Mouse (Mus musculus) adrenal gland, postnatal 14 days (tissue): ENCODE results near the gene Prpf18. TPM values are rescaled to one million over a fixed set of nuclear protein-coding genes. Genes with fewer than 3 reads are reported as not detected.
"Not testable (repeated sequence)": the region's sequence is repeated elsewhere in the genome, so short reads cannot be mapped to it uniquely, and the experiment has no call there.

Experiments
- DNase-seq: peaks from one replicate; pipeline ENCODE4 v3.0.0; 2021; ENCODE audit warnings: mixed read lengths
- long read RNA-seq, 2 experiments: library from polyadenylated mRNA; stranded (forward); transcript quantifications; one replicate each; pipeline ENCODE4 v2.0.0; 2021
- total RNA-seq: library from RNA; stranded (reverse); gene quantifications from 2 replicates; pipeline ENCODE4 v1.2.3, GENCODE M21; 2021

Prpf18 gene
- 42.3 and 45.2 TPM in 2 replicates for total RNA-seq
- long read RNA-seq, experiment 1, transcript Prpf18-201 (10 exons, 3,522 nt) = major isoform, 30 of 36 reads
- long read RNA-seq, experiment 1, partial matches to known transcripts = 1 of 36 reads
- long read RNA-seq, experiment 1, other reads (novel, unspliced or antisense) = 5 of 36 reads
- long read RNA-seq, experiment 2, transcript Prpf18-201 (10 exons, 3,522 nt) = major isoform, 12 of 16 reads
- long read RNA-seq, experiment 2, partial matches to known transcripts = 1 of 16 reads
- long read RNA-seq, experiment 2, other reads (novel, unspliced or antisense) = 3 of 16 reads

DNA sequence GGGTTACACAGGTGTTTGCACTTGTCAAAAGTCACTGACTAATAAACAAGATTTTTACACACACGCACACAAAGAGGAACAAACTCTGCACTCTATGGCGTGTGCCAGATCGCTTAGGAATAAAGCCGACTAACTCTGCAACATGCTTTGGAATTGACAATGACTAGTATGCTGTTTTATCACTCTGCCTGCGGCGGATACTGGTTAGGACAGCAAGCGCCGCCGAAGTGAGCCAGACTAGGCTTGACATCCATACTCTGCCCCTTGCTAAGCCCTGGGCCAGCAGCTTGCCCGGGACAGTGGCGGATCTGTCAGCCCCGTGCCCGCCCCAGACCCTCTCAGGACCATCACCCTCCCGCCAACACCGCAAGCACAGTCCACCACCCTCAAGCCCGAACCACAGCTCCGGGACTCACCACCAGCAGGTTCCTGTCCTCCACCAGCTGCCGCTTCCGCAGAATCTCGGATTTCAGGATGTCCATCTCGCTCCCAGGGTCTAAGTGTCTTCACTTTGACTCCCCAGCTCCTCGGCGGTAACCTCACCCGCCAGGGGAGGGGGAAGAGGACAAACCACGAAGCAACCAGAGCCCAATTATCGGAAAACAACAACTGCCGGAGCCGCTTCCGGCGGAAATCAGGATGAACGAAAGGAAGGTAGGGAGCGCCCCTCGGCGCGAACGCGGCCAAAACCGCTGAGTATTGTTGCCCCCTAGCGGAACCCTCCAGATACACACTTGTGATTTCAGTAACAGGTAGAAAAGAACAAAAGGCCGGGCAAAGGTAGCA lies at the start of gene Prpf18:
Gene Prpf18, minus strand, starts transcription at position 614 of the 786 bp plus-strand sequence.
- DNase-seq = peak; percentile 94

DNA sequence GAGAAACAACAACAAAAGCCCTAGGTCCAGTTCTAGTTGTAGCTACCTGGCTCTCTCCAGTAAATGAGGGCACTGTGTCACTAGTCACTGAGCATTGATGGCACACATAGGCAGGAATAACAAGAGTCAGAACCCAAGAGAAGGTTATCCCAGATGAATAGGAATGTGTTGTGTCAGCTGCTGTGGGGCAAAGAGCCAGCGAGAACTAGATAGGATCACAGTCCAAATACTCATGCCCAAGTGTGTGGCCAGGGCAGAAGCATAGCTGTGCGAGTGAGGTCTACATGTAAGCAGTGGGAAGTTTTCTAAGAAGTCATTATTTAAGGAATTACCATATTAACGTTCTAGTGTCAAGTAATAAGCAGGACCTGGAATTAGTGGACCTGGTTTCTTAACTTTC lies 28.0 kb upstream of the Prpf18 start:
- DNase-seq = no peak

DNA sequence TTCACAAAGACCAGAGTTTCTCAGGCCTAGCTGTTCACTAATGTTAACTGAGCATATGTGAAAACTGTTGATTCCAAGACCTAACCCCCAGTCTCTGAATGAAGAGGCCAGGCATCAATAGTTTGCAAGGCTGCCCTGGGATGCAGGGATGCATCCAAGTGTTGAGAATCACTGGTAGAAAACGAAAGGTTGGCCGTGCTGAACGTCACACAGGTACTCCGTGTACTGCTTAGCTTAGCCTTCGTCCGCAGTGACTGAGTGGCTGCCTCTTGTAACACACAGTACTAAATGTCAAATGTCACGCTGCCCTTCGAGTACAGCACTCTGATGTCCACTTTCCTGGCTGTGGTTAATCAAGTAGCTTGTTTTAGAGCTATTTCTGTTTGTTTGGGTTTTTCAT lies 19.7 kb upstream of the Prpf18 start:
- DNase-seq = no peak

DNA sequence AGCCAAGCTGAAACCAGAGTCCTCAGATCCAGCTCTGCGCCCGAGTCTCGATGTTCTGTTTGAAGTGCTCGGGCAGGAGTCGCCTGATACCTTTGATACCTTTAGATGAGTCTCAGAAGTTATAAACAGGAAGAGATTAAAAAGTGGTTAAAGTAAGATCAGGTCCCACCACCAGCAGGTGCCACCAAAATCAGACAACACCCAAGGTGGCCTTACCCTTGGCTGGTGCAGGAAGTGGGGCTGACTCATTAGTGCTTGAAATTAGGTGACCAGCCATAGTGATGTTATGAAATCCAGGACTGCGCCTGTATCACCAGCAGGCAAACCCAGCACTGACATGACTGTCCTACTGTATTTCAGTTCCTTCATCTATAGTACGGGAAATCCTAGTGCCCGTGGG lies 17.8 kb upstream of the Prpf18 start:
- DNase-seq = no peak

DNA sequence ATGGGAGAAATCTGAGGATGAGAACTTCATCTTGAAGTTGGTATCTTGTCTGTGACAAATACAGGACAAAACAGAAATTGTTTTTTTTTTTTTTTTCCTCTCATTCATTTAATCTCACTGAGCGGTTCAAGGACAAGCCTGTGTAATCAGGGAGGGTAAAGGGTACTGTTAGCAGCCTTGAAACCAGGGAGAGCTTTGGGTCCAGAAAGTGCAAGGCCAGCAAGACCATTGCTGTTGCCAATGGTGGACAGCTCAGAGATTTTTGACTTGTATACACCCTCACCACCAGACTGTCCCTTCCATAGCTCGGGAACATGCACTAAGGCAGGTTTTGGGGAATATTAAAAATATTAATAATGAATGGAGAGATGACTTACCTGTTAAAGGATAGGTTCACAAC lies 16.7 kb upstream of the Prpf18 start:
- DNase-seq = peak; percentile 15

DNA sequence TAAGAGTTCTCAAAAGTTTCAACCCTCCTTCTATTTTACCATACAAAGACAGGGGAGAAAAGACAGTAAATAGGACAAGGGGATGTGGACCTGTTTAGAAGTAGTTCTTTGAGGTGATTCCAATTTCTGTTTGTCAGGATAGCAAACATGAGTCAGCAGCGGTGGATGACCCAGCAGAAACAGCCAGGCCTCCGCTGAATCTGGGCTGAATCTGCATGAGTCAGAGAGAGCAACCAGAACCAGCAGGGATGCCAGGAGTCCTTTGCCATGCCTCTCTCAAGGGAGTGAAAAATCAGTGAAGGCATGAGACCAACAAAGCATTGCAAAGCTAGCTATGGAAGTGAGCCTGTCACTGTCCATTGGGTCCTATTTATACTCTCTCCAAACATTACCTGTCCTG lies 8.8 kb upstream of the Prpf18 start:
- DNase-seq = peak; percentile 21

DNA sequence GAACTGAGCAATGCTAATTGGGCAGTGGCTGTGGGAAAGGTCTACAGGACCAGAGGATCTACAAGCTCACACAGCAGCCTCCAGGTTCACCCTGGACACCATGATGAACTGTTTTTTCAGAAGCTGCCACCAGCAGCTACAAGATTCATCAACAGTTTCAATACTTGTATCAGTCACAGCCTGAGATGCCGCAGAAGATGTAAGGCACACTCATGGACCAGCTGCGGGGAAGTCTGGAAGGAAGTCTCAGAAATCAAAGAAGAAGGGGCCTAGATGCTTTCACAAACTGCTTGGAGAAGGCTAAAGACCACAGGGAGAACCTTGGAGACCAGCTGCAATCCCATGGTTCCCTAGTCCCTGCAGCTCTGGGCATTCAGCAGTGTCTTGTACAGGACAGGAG lies 2.3 kb downstream of the Prpf18 start:
- no peak for DNase-seq

DNA sequence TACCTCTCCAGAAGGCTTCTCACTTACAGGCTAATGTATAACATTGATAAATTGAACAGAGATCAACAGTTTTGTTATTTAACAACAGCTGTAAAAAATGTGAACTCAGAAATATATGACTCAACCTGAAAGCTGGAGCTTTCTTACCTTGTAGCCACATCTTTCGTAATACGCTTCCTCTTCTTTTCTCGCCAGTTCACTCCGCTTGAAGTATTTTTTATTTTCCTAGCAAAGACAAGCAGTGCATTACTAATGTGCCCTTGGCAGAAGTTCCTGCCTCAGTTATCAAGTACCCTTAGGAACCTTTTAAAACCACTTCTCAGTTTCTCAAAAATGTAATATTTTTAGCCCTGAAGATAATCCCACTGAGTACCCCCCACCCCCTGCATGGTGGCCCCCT lies 3.8 kb downstream of the Prpf18 start:
- no peak for DNase-seq

DNA sequence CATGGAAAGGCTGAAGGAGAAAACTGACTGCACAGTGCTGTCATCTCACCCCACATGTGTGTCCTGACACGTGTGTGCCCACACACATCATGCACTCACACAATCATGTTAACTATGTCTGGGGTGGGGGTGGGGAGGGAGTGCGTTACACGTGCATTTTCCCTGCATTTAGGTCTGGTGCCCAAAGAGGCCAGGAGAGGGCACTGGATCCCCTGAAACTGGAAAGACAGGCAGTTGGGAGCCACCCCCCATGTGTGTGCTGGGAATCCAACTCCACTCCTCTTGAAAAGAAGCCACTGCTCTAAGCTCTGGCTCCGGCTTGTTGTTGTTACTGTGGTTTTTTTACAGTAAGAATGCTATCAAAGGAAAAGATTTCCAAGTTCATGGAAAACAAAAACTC lies 6.8 kb downstream of the Prpf18 start:
- no peak for DNase-seq

DNA sequence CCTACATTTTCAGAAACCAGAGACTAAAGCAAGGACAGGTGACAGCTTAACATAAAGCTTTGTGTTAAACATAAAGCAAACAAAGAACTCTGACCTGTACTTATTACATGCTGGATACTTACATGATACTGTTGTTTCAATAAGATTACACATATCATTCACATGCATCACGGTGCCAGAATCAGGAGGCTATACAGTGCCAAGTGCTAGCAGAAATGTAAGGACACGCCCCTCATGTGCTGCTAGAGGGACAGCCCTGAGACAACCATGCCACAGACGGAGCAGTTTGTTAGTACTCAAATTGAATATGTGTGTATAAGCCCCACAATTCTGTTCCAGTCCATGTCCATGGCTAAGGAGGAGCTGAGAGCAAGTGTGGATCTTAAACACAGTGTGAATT lies 13.7 kb downstream of the Prpf18 start:
- no peak for DNase-seq

DNA sequence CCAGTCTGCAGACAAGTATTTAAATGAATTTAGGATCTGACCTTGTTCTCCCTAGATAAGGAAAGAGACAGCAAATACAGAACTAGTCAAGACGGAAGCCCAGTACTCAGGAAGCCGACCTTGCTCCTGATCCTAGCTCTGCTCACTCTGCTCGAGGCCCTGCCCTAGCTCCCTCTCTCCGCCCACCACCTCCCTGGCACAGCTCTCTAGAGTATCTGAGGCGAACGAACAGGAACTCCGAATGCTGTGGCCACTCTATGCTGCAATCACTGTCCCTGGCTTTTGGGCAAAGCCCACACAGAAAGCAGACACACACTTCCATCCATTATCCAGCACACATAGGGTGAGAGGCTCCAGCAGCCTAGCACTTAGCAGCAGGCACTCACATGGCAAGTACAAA lies 15.3 kb downstream of the Prpf18 start:
- peak; percentile 72 for DNase-seq

DNA sequence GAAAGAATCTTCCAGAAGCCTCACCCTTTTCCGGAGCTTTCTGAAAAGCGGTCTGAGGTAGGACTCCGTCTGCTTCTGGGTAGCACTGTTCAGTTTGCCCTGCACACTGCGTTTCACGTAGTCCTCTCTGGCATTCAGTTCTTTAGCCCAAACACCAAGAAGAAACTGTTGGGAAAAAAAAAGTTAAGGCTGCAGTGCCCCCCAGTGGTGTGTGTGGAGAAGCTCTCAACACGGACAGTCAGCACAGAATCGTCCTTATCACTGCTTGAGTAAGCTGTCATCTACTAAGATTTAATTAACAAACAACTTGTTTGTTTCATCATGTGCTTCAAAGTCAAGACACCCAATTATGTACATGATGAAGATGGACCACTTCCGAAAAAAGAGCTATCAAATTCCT lies 16.1 kb downstream of the Prpf18 start:
- DNase-seq = no peak

DNA sequence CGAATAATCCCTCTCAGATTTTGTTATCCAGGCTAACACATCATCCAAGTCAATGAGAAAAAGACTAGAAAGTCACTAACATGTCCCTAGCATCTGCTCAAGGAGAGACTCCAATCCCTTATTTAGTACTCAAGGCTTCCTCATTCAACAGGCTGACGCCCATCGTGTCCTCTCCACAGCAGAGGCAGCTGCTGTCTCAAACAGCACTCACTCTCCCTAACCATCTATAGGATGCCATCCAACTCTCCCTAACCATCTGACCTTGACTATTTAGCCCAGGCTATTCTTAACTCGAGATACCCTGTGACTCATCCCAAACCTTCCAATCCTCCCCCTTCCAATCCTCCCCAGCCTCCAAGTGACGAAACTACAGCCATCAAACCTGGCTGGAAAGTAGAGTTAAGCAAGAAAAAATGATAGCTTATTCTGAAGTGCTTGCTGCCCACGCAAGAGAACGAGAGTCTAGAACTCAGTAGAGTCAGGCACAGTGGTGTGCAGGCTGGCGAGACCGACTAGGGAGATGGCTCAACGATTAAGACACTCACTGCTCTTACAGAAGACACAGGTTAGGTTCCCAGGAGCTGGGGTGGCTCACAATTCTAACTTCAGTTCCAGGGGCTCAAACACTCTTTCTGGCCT lies 21.6 kb downstream of the Prpf18 start:
- DNase-seq = no peak

DNA sequence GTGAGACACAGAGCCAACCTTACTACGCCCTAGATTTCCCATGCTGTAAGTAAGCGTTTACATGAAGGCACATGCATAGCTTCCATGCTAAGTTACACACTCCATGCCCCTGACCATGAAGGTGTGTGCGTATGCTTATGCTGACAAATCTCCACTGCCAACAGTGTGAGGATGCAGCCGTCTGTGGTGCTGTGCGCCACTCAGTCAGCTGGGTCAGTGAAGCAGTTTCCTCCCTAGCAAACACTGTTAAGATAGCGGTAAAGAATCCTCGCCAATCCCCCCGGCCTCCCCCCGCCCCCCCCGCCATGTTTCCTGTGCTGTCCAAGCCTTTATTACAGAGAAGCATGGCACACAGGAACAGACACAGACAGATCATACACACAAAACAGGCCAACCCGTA lies 22.4 kb downstream of the Prpf18 start:
- no peak for DNase-seq

DNA sequence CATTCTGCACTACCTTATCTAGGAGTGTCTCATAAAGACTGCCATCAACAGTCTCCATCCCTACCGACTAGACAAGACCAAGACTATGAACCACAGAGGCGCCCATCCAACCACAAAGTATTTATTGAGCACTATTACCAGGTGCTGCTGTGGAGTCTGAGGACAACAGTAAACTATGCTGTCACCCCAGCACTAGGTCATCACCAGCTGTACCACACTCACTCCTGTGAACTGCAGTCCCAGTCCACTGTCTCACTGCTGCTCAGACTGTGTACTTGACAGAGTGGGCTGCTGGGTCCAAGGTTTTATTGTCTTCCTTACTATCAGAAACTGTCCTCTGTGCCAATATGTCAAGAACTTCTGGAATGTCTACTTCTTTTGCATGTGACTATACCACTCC lies 23.0 kb downstream of the Prpf18 start:
- DNase-seq = no peak

DNA sequence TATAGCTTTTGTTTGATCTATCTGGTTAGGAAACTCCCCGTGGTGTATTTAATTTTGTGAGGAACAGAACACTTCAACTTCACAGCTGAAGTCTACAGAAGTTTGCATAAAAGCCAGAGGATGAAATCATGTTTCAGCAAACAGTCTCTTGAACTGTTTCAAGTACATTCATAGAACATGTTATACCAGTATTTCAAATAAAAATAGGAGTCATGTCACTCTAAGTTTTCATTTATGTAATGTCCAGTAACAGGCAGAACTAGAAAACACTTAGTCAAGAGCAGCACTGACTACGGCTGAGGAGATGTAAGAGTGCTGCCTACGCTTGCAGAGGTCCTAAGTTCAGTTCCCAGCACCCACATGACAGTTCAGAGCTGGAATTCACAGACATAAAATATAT lies 25.0 kb downstream of the Prpf18 start:
- no peak for DNase-seq

DNA sequence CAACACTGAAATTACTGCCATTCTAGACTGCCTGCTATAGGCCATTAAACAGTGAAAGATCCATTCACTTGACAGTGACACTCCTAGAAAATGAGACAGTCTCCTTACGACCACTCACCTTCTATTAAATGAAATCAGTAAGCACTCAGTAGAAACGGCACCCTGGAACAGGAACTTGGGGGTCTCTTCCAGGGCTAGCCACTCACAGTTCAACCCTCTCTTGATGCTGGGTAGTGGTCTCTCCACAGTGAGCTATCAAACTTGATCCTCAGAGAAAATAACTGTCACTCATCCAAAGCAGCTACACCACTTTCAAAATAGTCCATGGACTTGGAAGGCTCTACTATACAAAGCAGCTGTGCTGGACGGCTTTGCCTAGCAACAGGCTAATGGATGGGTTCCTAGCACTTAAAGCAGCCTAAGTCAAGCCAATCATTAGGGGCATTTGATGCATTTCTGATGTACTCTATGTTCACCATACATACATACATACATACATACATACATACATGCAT lies 30.4 kb downstream of the Prpf18 start:
- DNase-seq = no peak

DNA sequence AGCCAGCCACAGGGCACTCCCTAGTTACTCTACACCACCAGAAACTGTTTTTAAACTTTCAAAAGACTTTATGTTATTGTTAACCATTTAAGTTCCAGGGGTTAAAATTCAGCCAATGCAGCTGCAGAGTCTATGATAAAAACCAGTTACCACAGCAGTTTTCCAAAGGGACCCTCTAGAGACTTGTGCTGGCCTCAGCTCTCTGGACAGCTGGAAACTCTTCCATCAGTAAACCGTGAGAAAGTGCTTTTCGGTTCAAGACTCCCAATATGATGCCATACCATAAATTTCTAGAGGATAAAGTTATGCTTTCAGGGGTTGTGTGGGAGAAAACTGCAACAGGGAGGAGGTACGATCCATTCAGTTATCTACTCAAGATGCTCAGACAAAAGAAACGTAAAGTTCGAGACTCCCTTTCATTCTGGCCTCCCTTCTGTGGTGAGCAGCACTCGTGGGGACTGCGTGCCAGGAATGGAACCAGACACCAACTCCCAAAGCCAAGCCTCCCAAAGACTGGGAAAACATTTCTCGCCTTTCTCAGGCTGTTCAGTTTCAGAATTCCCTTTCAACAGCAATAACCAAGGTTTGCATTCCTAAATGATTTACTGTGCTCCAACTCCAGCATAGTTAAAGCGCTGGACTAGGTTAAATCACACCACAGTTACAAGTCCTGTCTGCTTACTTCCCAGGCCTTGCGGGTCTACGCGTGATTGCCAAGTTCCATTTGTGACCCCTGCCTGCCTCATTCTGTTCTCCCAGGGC lies 31.1 kb downstream of the Prpf18 start:
- no peak for DNase-seq

DNA sequence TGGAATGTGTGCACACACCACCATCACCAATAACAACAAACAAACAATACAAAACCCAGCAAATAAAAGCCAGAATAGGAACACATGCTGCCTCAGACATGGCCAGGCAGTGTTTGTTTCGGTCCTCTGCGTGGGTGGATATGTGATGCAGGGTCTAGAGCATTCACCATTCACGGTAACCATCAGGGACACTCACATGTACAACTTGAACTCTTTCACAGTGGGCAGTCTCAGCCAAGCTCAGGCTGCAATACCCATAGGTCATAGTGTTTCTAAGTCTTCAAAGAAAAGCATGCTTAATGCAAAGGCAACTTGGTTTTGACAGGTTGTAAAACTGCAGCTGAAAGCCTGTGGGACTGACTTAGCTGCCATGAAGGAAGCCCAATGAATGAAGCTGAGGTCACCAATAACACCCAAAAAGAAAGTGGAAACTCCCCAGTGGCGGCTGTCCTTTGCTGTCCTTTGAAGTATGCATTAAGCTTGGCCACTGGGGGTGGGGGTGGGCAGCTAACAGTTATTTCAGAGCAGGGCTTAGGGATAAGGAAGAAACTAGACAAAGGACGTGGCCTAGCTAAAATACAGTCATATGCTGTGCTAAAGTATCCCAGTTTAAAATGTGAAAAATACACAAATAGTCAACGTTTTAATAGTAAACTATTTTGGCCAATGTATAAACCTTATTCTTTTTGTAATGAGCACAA lies 31.9 kb downstream of the Prpf18 start:
- no peak for DNase-seq

DNA sequence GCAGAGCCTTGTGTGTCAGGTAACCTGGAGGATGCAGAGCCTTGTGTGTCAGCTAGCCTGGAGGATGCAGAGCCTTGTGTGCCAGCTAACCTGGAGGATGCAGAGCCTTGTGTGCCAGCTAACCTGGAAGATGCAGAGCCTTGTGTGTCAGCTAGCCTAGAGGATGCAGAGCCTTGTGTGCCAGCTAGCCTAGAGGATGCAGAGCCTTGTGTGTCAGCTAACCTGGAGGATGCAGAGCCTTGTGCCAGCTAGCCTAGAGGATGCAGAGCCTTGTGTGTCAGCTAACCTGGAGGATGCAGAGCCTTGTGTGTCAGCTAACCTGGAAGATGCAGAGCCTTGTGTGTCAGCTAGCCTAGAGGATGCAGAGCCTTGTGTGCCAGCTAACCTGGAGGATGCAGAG lies 32.8 kb downstream of the Prpf18 start:
- not testable (repeated sequence) for DNase-seq

DNA sequence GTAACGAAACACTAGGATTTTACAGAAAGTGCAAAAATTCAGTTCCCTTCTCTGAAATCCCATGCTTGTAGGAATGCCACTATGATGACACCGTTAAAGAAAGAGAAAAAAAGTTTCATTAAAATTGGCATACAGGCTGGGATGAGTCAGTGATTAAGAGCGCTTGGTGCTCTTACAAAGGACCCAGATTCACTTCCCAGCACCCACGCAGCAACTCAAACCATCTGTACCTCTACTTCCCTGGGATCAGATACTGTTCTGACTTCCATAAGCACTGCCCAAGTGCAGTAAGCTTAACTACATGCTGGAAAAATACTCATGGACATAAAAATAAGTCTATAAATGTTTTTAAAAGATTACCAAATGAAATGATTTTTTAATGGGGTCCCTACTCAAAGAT lies 34.9 kb downstream of the Prpf18 start:
- DNase-seq = no peak

DNA sequence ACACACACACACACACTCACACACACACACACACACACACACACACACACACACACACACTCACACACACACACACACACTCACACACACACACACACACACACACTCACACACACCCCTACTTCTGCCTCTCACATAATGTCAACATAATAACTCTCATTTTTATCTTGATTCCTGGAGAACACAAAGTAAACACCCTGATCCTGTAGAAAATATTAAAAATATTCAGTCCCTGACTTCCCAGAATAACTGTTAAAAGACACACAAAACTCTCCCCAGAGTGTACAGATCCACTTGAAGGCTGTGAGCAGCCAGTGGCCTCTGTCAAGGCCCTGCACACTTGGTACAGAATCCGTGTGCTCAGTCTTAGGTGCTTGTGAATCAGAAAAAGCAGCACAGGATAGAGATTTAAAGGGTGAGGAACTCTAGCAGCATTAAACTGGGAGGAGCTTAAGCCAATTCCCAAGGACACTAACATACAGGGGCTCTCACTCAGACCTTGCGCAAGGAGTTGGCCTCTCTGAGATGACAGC lies 36.8 kb downstream of the Prpf18 start:
- no peak for DNase-seq
